Mouse (Mus musculus) forebrain, embryonic 14.5 days (tissue): ENCODE data around the gene Peak1. TPM values are rescaled to one million over a fixed set of nuclear protein-coding genes. Genes with fewer than 3 reads are reported as not detected.

Experiments used
- ATAC-seq: fragments of 200-750 bp; cut with Nextera tagmentation; 2 replicates; pipeline ENCODE4 v1.8.0; 2017; ENCODE audit warnings: mild to moderate bottlenecking, moderate library complexity
- DNase-seq: peaks from one replicate; pipeline ENCODE4 v3.0.0-alpha.2; 2015; ENCODE audit warnings: low spot score
- H3K27ac ChIP-seq: fragments of 300-500 bp; sonication (generic); 2 replicates; pipeline ENCODE4 v1.5.1; 2014; ENCODE audit warnings: low read depth, mild to moderate bottlenecking, control low read depth, low read length, moderate library complexity
- H3K27me3 ChIP-seq: fragments of 300-500 bp; sonication (generic); replicated peaks from 2 replicates; pipeline ENCODE4 v1.6.1; 2014; ENCODE audit warnings: low read length, control low read depth, mixed read lengths; ENCODE audit not compliant: control insufficient read depth, insufficient read depth
- H3K36me3 ChIP-seq: fragments of 300-500 bp; sonication (generic); 2 replicates; pipeline ENCODE4 v1.6.1; 2014; ENCODE audit warnings: low read length, control low read depth; ENCODE audit not compliant: control insufficient read depth, insufficient read depth
- H3K4me1 ChIP-seq: fragments of 300-500 bp; sonication (generic); 2 replicates; pipeline ENCODE4 v1.6.1; 2014; ENCODE audit warnings: antibody characterized with exemption, low read length, control low read depth; ENCODE audit not compliant: control insufficient read depth, insufficient read depth
- H3K4me2 ChIP-seq: fragments of 300-500 bp; sonication (generic); 2 replicates; pipeline ENCODE4 v1.6.1; 2014; ENCODE audit warnings: mild to moderate bottlenecking, control low read depth, low read length
- H3K4me3 ChIP-seq: fragments of 300-500 bp; sonication (generic); 2 replicates; pipeline ENCODE4 v1.5.1; 2014; ENCODE audit warnings: low read depth, low read length, control low read depth
- H3K9ac ChIP-seq: fragments of 300-500 bp; sonication (generic); 2 replicates; pipeline ENCODE4 v1.6.1; 2014; ENCODE audit warnings: mild to moderate bottlenecking, low read length, control low read depth, moderate library complexity
- H3K9me3 ChIP-seq: fragments of 300-500 bp; sonication (generic); replicated peaks from 2 replicates; pipeline ENCODE4 v1.6.1; 2016; ENCODE audit warnings: low read length, control low read depth, mixed read lengths; ENCODE audit not compliant: control insufficient read depth
- WGBS: fragments of 180-500 bp; shearing (Covaris S2); extraction: QIAGEN DNeasy Blood & Tissue Kit; methylation state at CpG from one replicate; pipeline ENCODE4 v1.1.7; 2014; 5-methylcytosine and 5-hydroxymethylcytosine counted together
- polyA plus RNA-seq: library from polyadenylated mRNA; unstranded; fragments of >200 nt; fragmentation: Nextera tagmentation; extraction: Ambion mirVana; gene quantifications from 2 replicates; pipeline ENCODE4 v1.2.1, GENCODE M21; 2014

Peak1 gene
- polyA plus RNA-seq, 1 experiment from 2014 or later: 2.5 TPM

DNA sequence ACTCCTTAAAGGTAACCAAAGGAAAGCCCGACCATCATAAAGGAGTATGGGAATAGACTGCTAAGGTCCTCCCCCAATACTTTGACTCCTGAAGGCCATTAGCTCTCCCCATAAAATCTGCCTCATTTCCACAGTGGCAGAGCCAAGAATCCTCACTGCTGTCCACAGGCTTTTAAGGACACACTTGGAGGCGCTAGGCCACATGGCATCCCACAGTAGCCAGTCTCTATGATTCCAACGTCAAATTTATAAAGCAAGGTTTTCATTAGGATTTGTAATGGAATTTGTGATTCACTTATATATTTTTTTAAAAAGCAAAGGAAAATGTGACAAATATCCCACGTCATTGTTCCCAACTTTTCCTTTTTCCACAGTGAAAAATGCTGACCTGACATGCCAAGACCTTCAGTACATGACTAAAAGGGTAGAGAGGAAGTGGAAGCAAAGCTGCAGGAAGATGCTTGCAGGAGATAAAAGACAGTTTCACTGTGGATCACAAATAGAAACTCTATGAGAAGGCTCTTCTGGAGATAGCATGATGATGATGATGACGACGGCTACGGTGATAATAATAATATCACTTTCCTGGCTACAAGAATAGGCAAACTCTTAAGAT, 151.6 kb downstream of the Peak1 start:
- no peak overlapping the region for H3K4me2 ChIP-seq
- H3K27me3 ChIP-seq: no peaks in the 10 kb centered on the region
- H3K36me3 ChIP-seq: no peaks in the 10 kb centered on the region
- no peak for ATAC-seq
- DNase-seq: no peak
- 87% methylated on average over 7 of the region's 7 CpGs for WGBS
- H3K9me3 ChIP-seq: no peaks in the 10 kb centered on the region
- no peaks in the 10 kb centered on the region; the same call in 1 of the 2 replicates for H3K4me1 ChIP-seq
- no peak overlapping the region for H3K9ac ChIP-seq
- no peak overlapping the region for H3K4me3 ChIP-seq
- H3K27ac ChIP-seq: no peak overlapping the region

DNA sequence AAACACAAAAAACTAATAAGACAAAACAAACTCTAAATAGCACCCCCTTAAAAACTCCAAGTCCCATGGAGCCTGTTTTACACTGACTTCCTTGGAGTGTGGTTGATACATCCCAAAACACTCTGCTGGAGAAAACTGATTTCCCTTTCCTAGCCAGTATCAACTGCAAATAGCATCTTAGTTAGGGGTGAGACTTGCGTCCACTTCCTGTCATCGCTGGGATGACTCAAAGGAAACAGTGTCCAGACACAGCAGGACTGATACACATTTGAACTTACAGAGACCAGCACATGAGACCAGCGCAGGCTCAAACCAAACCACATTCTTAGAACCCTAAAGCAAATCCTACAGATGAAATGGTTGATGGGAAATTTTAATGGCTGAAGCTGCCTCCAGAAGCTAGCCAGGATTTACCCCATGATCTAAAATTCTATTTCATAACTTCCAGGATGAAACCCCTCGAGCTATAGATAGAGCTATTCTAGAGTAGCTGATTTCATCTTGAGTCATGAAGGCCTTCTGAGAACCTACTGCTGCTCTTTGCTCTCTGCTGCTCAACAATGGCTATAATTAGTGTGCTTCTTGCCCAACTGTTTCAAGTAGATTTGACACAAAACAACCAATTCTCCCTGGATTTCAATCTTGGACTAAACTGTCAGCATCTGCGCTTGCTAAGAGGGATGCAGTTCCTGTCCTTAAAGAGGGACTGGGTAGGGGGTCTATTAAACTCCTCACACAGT, 152.2 kb downstream of the Peak1 start:
- ATAC-seq (no peak), DNase-seq (no peak)
- no peak overlapping the region for H3K4me3 ChIP-seq
- WGBS: 85% methylated on average over 5 of the region's 5 CpGs
- H3K4me2 ChIP-seq: no peak overlapping the region
- H3K27ac ChIP-seq: no peak overlapping the region
- H3K36me3 ChIP-seq: no peaks in the 10 kb centered on the region
- H3K9ac ChIP-seq: no peak overlapping the region
- no peaks in the 10 kb centered on the region for H3K4me1 ChIP-seq
- H3K27me3 ChIP-seq: no peaks in the 10 kb centered on the region
- H3K9me3 ChIP-seq: peaks cover under 1% of the 10 kb centered on the region

DNA sequence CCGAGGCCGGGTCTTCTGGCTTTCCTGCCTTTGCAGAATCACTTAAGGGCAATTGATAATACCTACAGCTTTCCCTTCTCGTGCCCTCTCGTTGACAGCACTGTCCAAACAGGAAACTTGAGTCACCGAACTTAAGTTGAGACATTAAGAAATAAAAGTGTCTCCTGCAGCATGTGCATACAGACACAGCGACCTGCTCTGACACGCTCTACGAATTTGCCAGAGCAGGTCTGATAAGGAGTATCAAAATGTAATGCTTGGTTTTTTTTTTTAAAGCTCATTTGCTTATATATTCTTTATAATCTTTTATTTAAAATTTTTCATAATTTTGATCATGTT, 152.9 kb downstream of the Peak1 start:
- DNase-seq: no peak
- Histone ChIP-seq H3K27me3 (no peaks in the 10 kb centered on the region), H3K4me1 (no peaks in the 10 kb centered on the region), H3K9ac (no peak overlapping the region), H3K4me3 (no peak overlapping the region), H3K27ac (no peak overlapping the region), H3K36me3 (no peaks in the 10 kb centered on the region), H3K9me3 (peaks cover 5% of the 10 kb centered on the region), H3K4me2 (no peak overlapping the region)
- WGBS: 85% methylated on average over 8 of the region's 8 CpGs
- ATAC-seq: no peak

DNA sequence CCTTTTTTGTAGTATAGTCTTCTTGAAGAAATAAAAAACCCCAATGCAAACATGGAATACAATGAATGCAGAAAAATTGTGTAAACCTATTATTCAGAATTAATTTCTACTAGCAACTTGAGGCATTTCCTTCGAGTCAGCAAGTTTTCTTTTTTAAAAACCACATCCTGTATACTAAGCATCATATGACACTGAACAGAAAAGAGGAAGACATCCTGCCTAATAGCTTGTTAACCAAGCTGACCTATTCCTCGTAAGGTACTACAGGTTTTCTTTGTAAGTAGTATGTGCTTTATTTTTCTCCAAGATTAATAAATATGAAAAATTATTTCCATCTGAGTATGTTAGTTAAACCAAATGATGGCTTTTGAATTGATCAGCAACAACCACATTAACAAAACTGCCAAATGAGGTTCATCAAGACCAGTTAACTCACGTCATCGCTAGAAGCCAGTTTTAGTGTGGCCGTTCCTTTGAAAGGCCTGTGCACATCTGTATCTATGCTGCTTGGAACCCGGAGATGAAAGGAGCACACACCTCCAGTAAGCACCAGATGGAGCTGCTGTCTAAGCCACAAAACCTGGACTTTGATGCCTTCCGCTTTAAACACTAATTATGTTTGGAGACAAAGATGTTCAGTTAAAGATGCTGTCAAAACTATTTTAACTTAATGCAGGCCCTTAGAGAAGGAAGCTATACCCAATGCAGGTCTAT, 153.4 kb downstream of the Peak1 start:
- DNase-seq (peak; percentile 73), ATAC-seq (0 out of 2 replicates have a peak, but pooled peaks have one; percentile 42)
- H3K4me1 ChIP-seq: no peaks in the 10 kb centered on the region
- H3K4me2 ChIP-seq: no peak overlapping the region
- no peak overlapping the region for H3K27ac ChIP-seq
- no peak overlapping the region for H3K9ac ChIP-seq
- H3K9me3 ChIP-seq: peaks cover 5% of the 10 kb centered on the region
- no peaks in the 10 kb centered on the region for H3K27me3 ChIP-seq
- H3K36me3 ChIP-seq: no peaks in the 10 kb centered on the region
- 72% methylated on average over 7 of the region's 7 CpGs for WGBS
- H3K4me3 ChIP-seq: no peak overlapping the region

DNA sequence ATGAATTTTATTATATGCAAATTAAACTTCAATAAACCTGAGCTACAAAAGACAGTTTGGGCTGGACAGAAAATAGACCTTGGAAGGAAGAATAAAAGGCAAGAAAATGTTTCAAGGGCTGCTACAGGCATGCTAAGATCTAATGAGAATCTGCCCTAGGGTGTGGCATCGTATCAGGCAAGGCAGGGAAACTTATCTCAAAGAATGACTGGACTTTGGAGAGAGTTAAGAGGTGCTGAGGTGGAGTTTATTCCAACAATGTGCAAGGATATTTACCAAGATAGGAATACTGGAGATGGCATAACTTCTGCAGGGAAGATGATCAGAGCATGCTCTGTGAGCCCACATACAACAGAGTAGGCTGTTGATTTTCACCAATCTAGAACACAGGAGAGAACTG, 154.8 kb downstream of the Peak1 start:
- DNase-seq: no peak
- no peaks in the 10 kb centered on the region for H3K27me3 ChIP-seq
- H3K9me3 ChIP-seq: peaks cover 5% of the 10 kb centered on the region
- H3K9ac ChIP-seq: no peak overlapping the region
- no peak overlapping the region for H3K4me2 ChIP-seq
- no peak overlapping the region for H3K4me3 ChIP-seq
- ATAC-seq: no peak
- no peak overlapping the region for H3K27ac ChIP-seq
- 86% methylated on average over 1 of the region's 1 CpGs for WGBS
- no peaks in the 10 kb centered on the region for H3K4me1 ChIP-seq
- no peaks in the 10 kb centered on the region for H3K36me3 ChIP-seq

DNA sequence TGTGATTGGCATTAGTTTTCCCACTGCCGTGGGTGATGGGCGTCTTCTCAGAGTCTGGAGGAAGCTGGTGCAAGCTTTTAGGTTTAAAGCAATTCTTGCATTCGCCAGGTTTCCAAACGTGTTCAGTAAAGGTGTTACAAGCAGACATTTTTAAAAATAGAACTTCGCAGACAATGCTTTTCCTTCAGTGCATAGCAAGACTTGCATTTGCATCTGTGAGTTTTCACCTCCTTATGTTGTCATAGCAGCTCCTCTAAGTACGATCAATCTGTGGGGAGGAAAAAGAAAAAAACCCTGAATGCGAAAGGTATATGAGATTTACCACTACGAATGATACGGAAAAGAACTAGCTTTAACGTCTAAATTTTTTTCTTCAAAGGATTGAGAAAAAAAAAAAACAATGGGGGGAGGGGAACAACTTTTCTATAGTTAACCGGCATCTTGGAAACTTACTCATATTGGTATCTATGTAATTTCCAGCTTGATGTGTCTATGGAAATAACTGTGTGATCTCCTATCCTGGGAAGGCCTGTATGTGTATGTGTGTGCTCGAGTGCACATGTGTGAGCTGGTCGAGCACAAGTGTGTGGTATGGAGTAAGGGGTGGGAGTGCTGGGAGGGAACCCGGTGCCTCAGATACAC, 157.3 kb downstream of the Peak1 start:
- ATAC-seq (no peak), DNase-seq (peak; percentile 16)
- Histone ChIP-seq H3K4me1 (no peaks in the 10 kb centered on the region), H3K4me2 (no peak overlapping the region), H3K9me3 (peaks cover 5% of the 10 kb centered on the region), H3K27me3 (no peaks in the 10 kb centered on the region), H3K27ac (no peak overlapping the region), H3K36me3 (no peaks in the 10 kb centered on the region), H3K9ac (no peak overlapping the region), H3K4me3 (no peak overlapping the region)
- WGBS: 88% methylated on average over 14 of the region's 14 CpGs

DNA sequence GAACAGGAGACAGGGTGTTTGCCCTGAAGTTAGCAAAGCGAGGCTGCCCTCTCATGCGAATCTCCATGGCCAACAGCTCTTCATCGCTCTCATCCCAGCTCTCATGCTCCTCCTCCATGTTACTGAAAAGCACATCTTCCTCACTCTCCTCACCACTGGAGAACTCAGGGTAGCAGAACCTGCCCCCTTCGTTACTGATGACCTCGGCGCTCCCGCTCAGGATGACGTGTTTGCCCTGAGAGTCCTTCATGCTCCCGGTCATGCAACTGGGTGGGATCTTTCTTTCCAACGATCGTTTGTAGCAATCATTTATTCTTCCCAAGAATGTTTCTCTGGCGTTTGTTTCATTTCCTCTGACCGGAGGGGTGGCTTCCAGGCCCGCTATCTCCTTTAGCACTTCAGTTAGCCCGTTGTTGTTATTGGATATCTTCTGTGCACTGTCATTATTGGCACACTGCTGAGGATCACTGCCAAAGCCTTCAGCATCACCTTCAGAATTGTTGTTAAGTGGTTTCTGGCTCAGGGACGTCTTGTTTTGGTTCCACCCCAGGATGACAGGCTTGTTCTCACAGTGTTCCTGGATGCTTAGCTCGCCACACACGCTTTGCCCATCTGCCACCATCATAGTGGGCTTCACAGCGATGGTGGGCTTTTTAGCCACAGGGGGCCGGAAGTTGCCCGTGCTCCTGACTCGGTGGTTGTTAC, 157.9 kb downstream of the Peak1 start:
- peaks cover 5% of the 10 kb centered on the region for H3K9me3 ChIP-seq
- no peak; the same call in 1 of the 2 replicates for ATAC-seq
- no peak overlapping the region for H3K27ac ChIP-seq
- no peak overlapping the region for H3K9ac ChIP-seq
- peak; percentile 45 for DNase-seq
- no peak overlapping the region for H3K4me3 ChIP-seq
- no peak overlapping the region for H3K4me2 ChIP-seq
- H3K36me3 ChIP-seq: no peaks in the 10 kb centered on the region
- 83% methylated on average over 22 of the region's 22 CpGs for WGBS
- H3K27me3 ChIP-seq: no peaks in the 10 kb centered on the region
- H3K4me1 ChIP-seq: no peaks in the 10 kb centered on the region

DNA sequence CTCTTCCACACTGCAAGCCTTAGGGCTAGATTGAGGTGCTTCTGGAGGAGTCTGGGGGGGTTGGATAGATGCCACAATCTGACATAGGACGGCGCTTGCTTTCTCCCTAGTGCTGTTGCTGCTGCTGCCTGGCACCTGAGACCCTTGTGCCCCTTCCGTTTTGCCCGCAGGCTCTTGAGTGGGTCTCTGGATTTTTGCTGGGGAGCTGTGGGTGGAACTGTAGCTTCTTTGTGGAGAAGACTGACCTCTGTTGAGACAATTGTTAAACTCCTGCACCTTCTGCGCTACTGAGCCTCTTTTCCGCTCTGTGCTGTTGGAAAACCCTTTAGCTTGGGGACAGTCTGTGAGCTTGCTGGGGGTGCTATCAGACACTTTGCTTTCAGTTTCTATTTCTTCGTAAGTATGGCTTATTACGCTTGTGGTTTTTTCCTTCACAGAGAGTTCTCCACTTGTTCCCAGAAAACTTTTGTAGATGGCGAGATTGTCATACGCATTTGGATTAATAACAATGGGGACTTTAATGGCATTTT, 159.5 kb downstream of the Peak1 start:
- no peak for DNase-seq
- Histone ChIP-seq H3K4me3 (no peak overlapping the region), H3K4me1 (no peaks in the 10 kb centered on the region), H3K36me3 (no peaks in the 10 kb centered on the region), H3K4me2 (no peak overlapping the region), H3K9me3 (peaks cover 5% of the 10 kb centered on the region), H3K27me3 (no peaks in the 10 kb centered on the region), H3K27ac (no peak overlapping the region), H3K9ac (no peak overlapping the region)
- ATAC-seq: no peak
- 94% methylated on average over 10 of the region's 10 CpGs for WGBS
